Comparison of ENCODE assay signal across 8 mouse cellular contexts in the genomic region with DNA sequence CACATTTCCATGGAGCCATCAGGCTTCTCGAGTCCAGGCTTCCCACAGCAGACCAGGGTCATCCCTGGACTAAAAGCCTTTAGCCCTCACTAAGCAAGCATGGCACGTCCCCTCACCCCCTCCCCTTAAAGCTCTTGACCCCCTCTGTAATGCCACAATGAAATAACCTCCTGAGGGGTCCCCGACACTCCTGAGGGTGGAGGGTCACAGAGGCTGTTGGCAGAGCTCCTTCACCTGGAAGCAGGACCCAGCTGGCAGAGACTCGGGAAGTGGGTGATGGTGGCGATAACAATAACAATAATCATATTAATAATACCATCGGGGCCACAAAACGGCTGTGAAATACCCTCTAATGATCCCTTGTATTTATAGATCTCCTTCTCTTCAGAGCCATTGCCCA. TPM values are rescaled to one million over a fixed set of nuclear protein-coding genes. Genes with fewer than 3 reads are reported as not detected.
A peak's percentile ranks its signal among the peaks of the same experiment; 100 is the strongest.
DNase-seq lines count a peak whose midpoint lies in the region; ATAC-seq lines count a peak whose summit lies in the region.

A gene (minus strand): TSS at position 101 of the 400 bp plus-strand sequence.

- no peak for ATAC-seq in heart, embryonic 12.5 days (ENCODE audit: insufficient number of reproducible peaks, low FRiP score)
- ATAC-seq in CD4-positive, CD25-positive, alpha-beta regulatory T cell, adult 4 months, result no peak
- ATAC-seq in hindbrain, embryonic 15.5 days (ENCODE audit: low FRiP score, low read depth), result no peak
- no peak for ATAC-seq in midbrain, embryonic 16.5 days

- peaks cover 65% of the 10 kb centered on the region for H3K27me3 ChIP-seq in heart, embryonic 12.5 days (replicated peaks)
- peaks cover 63% of the 10 kb centered on the region for H3K27me3 ChIP-seq in embryonic facial prominence, embryonic 10.5 days (replicated peaks; ENCODE audit: low read depth, poor library complexity, severe bottlenecking)
- peaks cover 15% of the 10 kb centered on the region for H3K27me3 ChIP-seq in hindbrain, embryonic 15.5 days
- H3K27me3 ChIP-seq in midbrain, embryonic 16.5 days (ENCODE audit: control insufficient read depth, insufficient read depth, low read depth, low read length), result peaks cover 6% of the 10 kb centered on the region

- no peaks in the 10 kb centered on the region for H3K9me3 ChIP-seq in heart, embryonic 12.5 days (replicated peaks)
- H3K9me3 ChIP-seq in embryonic facial prominence, embryonic 10.5 days, result no peaks in the 10 kb centered on the region
- no peaks in the 10 kb centered on the region for H3K9me3 ChIP-seq in hindbrain, embryonic 15.5 days
- no peaks in the 10 kb centered on the region for H3K9me3 ChIP-seq in midbrain, embryonic 16.5 days (replicated peaks; ENCODE audit: control insufficient read depth, low read length, poor library complexity, severe bottlenecking)

- no peak within 1 kb of the TSS for H3K9ac ChIP-seq in heart, embryonic 12.5 days
- no peak within 1 kb of the TSS for H3K9ac ChIP-seq in hindbrain, embryonic 15.5 days
- peak within 1 kb of the TSS; percentile 23; the same call in 1 of the 2 replicates for H3K9ac ChIP-seq in midbrain, embryonic 16.5 days (ENCODE audit: low read depth, low read length)

- no peak within 1 kb of the TSS for H3K4me3 ChIP-seq in heart, embryonic 12.5 days
- H3K4me3 ChIP-seq in embryonic facial prominence, embryonic 10.5 days, result peak within 1 kb of the TSS; percentile 38; the same call in 1 of the 2 replicates
- H3K4me3 ChIP-seq in hindbrain, embryonic 15.5 days, result no peak within 1 kb of the TSS
- no peak within 1 kb of the TSS for H3K4me3 ChIP-seq in midbrain, embryonic 16.5 days (ENCODE audit: low read depth, low read length)

- WGBS in heart, embryonic 12.5 days, result 75% methylated on average over 7 of the region's 7 CpGs
- 82% methylated on average over 7 of the region's 7 CpGs for WGBS in embryonic facial prominence, embryonic 10.5 days
- WGBS in hindbrain, embryonic 15.5 days, result 74% methylated on average over 7 of the region's 7 CpGs
- 75% methylated on average over 7 of the region's 7 CpGs for WGBS in midbrain, embryonic 16.5 days

- no peak for DNase-seq in heart, postnatal 25 days (ENCODE audit: low spot score)
- DNase-seq in embryonic facial prominence, embryonic 10.5 days (ENCODE audit: low spot score), result no peak
- DNase-seq in cerebellum, adult 9-11 months, result no peak
- DNase-seq in right cerebral cortex, postnatal 36 days (ENCODE audit: low spot score in 2 of 2), result no peak

- intact Hi-C loops in heart, postnatal 25 days (cut with DNase I), result loop anchor here (1.0 to 5.0 kb wide), 2 partner anchors 40 to 199 kb away; no protein-coding TSS in a partner anchor

- H3K36me3 ChIP-seq in heart, embryonic 12.5 days, result no peaks in the 10 kb centered on the region
- H3K36me3 ChIP-seq in embryonic facial prominence, embryonic 10.5 days (replicated peaks), result no peaks in the 10 kb centered on the region
- no peaks in the 10 kb centered on the region for H3K36me3 ChIP-seq in hindbrain, embryonic 15.5 days
- no peaks in the 10 kb centered on the region for H3K36me3 ChIP-seq in midbrain, embryonic 16.5 days (ENCODE audit: control insufficient read depth, insufficient read depth, low read length)

- no peak within 1 kb of the TSS for H3K27ac ChIP-seq in heart, embryonic 12.5 days (ENCODE audit: poor library complexity, severe bottlenecking)
- H3K27ac ChIP-seq in embryonic facial prominence, embryonic 10.5 days (replicated peaks), result no peak within 1 kb of the TSS
- no peak within 1 kb of the TSS for H3K27ac ChIP-seq in hindbrain, embryonic 15.5 days (replicated peaks)
- H3K27ac ChIP-seq in midbrain, embryonic 16.5 days (ENCODE audit: low read length), result no peak within 1 kb of the TSS

- H3K4me1 ChIP-seq in heart, embryonic 12.5 days (replicated peaks), result peaks cover 12% of the 10 kb centered on the region
- peaks cover 42% of the 10 kb centered on the region for H3K4me1 ChIP-seq in embryonic facial prominence, embryonic 10.5 days
- H3K4me1 ChIP-seq in hindbrain, embryonic 15.5 days (replicated peaks), result peaks cover 13% of the 10 kb centered on the region
- peaks cover 11% of the 10 kb centered on the region for H3K4me1 ChIP-seq in midbrain, embryonic 16.5 days (ENCODE audit: control insufficient read depth, insufficient read depth, low read length)

- no peak within 1 kb of the TSS for H3K4me2 ChIP-seq in heart, embryonic 12.5 days
- peak within 1 kb of the TSS; percentile 27; the same call in 1 of the 2 replicates for H3K4me2 ChIP-seq in hindbrain, embryonic 15.5 days
- peak within 1 kb of the TSS; percentile 26; the same call in 1 of the 2 replicates for H3K4me2 ChIP-seq in midbrain, embryonic 16.5 days (ENCODE audit: low read length)

RNA-seq across cellular contexts. Expression of the gene that starts here (rescaled TPM):
- polyA plus RNA-seq in heart, embryonic 12.5 days (2016; fragmentation: Nextera tagmentation; extraction: Ambion mirVana), result 18.0 and 19.9 TPM in 2 replicates
- total RNA-seq in heart, postnatal 25 days (2021), result 10 to 100 TPM in 1 of 2 experiments, 1 to 10 TPM in 1; 9.8 to 11.6 TPM
- 10 to 100 TPM; 19.5 to 22.9 TPM for polyA plus RNA-seq in CD4-positive, CD25-positive, alpha-beta regulatory T cell, adult 4 months (2017; shearing (Covaris generic))
- 27.9 and 30.3 TPM in 2 replicates for polyA plus RNA-seq in embryonic facial prominence, embryonic 10.5 days (2016; fragmentation: Nextera tagmentation; extraction: Ambion mirVana)
- polyA plus RNA-seq in hindbrain, embryonic 15.5 days (2015; fragmentation: Nextera tagmentation; extraction: Ambion mirVana), result 16.6 and 18.6 TPM in 2 replicates
- polyA plus RNA-seq in midbrain, embryonic 16.5 days (2015; fragmentation: Nextera tagmentation; extraction: Ambion mirVana), result 15.4 and 16.8 TPM in 2 replicates
